Mouse (Mus musculus): Measurements from ENCODE around the gene Tmprss3. TPM values are rescaled to one million over a fixed set of nuclear protein-coding genes. Genes with fewer than 3 reads are reported as not detected.

The Tmprss3 gene
- polyA plus RNA-seq, 1 experiment from 2014 or later = 0.05 TPM

- ATAC-seq = no peak
- H3K27ac ChIP-seq (ENCODE audit: low read length) = no peak overlapping the region
- H3K9me3 ChIP-seq (ENCODE audit: control insufficient read depth, low read length) = no peaks in the 10 kb centered on the region
- WGBS = 66% methylated on average over 8 of the region's 8 CpGs
- H3K4me3 ChIP-seq (ENCODE audit: low read length) = no peak overlapping the region
- 0 out of 2 replicates have a peak, but pooled peaks cover 3% of the 10 kb centered on the region for H3K4me1 ChIP-seq (ENCODE audit: control insufficient read depth, insufficient read depth, low read length)
- no peaks in the 10 kb centered on the region for H3K36me3 ChIP-seq (ENCODE audit: control insufficient read depth, insufficient read depth, low read length)
- H3K27me3 ChIP-seq (replicated peaks; ENCODE audit: control insufficient read depth, insufficient read depth, low read length) = no peaks in the 10 kb centered on the region
- H3K4me2 ChIP-seq (ENCODE audit: low read depth, low read length) = no peak overlapping the region
- no peak overlapping the region for H3K9ac ChIP-seq (ENCODE audit: low read depth, low read length)
These were observed 45.0 kb downstream of the Tmprss3 start for GRCm38 (mm10) chr17:31153785-31154184.

- Histone ChIP-seq H3K27me3 (replicated peaks; ENCODE audit: control insufficient read depth, insufficient read depth, low read length) (no peaks in the 10 kb centered on the region), H3K4me3 (ENCODE audit: low read length) (no peak overlapping the region), H3K9ac (ENCODE audit: low read depth, low read length) (no peak overlapping the region), H3K4me1 (ENCODE audit: control insufficient read depth, insufficient read depth, low read length) (0 out of 2 replicates have a peak, but pooled peaks cover 3% of the 10 kb centered on the region), H3K9me3 (ENCODE audit: control insufficient read depth, low read length) (no peaks in the 10 kb centered on the region), H3K4me2 (ENCODE audit: low read depth, low read length) (no peak overlapping the region), H3K36me3 (ENCODE audit: control insufficient read depth, insufficient read depth, low read length) (no peaks in the 10 kb centered on the region), H3K27ac (ENCODE audit: low read length) (no peak overlapping the region)
- 57% methylated on average over 9 of the region's 9 CpGs for WGBS
- ATAC-seq = peak; percentile 60; the same call in 1 of the 2 replicates
These were observed 45.7 kb downstream of the Tmprss3 start for GRCm38 (mm10) chr17:31152966-31153499.

GRCm38 (mm10) chr17:31152512-31152911 is 46.3 kb downstream of the Tmprss3 start:
- peak; percentile 46 for ATAC-seq
- Histone ChIP-seq H3K9ac (ENCODE audit: low read depth, low read length) (no peak overlapping the region), H3K27me3 (replicated peaks; ENCODE audit: control insufficient read depth, insufficient read depth, low read length) (no peaks in the 10 kb centered on the region), H3K4me2 (ENCODE audit: low read depth, low read length) (no peak overlapping the region), H3K4me1 (ENCODE audit: control insufficient read depth, insufficient read depth, low read length) (0 out of 2 replicates have a peak, but pooled peaks cover 3% of the 10 kb centered on the region), H3K27ac (ENCODE audit: low read length) (no peak overlapping the region), H3K9me3 (ENCODE audit: control insufficient read depth, low read length) (no peaks in the 10 kb centered on the region), H3K4me3 (ENCODE audit: low read length) (no peak overlapping the region), H3K36me3 (ENCODE audit: control insufficient read depth, insufficient read depth, low read length) (no peaks in the 10 kb centered on the region)
- 54% methylated on average over 5 of the region's 5 CpGs for WGBS

DNA sequence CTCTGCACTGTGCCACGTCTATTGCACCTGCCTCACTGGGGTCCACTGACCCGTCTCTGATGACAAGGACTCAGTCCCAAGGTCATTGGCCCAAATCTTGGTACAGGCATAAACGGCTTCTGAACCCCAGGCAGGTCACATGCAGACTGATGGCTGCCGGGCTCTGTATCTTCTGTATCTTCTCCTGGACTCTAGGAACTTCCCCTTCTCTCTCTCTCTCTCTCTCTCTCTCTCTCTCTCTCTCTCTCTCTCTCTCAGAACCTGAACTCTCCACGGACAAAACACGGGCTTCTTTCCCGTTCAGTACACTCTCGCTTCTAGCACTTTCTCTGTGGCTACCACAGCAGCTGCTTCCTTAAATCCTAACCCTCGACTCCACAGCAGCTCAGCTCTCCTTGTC is 52.8 kb downstream of the Tmprss3 start:
- Histone ChIP-seq H3K27me3 (replicated peaks; ENCODE audit: control insufficient read depth, insufficient read depth, low read length) (no peaks in the 10 kb centered on the region), H3K36me3 (ENCODE audit: control insufficient read depth, insufficient read depth, low read length) (no peaks in the 10 kb centered on the region), H3K4me2 (ENCODE audit: low read depth, low read length) (no peak overlapping the region), H3K4me1 (ENCODE audit: control insufficient read depth, insufficient read depth, low read length) (peaks cover 5% of the 10 kb centered on the region; the same call in 1 of the 2 replicates), H3K27ac (ENCODE audit: low read length) (no peak overlapping the region), H3K9ac (ENCODE audit: low read depth, low read length) (no peak overlapping the region), H3K9me3 (ENCODE audit: control insufficient read depth, low read length) (no peaks in the 10 kb centered on the region), H3K4me3 (ENCODE audit: low read length) (no peak overlapping the region)
- no peak for ATAC-seq
- 79% methylated on average over 9 of the region's 9 CpGs for WGBS

DNA sequence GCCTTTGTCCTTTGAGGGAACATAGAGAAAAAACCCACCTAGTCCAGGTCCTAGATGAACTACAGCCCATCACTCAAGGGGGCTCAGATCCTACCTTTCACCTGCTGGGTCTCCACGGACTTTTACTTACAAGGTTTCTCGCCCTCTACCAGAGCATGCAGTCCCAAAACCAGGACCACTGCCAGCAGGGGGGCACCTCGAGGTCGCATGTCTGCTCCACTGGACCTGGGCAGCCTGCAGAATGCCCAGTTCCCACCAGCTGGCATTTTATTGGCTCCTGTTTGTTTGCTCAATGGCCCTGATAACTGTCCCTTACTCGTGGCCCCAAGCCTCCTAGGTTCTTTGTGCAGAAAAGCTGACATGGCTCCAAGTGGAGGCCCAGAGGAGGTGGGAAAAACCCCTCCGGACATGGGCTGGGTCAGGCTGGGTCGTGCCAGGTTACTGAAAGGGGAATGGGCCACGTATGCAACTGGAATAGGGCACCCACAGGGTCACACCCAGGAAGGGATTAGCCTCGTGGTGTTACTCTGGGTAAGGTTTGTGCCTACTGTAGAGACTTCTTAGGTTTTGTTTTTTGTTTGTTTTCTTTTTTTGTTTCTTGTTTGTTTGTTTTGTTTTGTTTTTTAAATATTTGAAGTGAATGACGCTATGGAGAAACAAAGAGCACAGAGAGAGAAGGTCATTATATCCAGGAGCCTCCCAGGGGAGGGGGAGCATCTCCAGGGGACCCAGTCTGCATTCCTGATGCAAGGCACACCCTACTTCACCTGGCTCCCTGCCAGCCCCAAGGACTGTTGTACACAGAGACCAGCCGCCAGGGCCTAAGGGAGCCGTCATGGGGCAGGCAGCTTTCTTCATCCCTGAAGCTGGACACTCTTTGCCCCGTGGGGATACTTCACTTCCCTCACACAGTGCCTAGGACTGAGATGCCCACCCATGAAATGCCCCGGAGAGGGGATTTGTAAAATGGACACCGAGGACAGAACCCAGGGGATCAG is 54.4 kb downstream of the Tmprss3 start, which contains the start of gene Tff2:
Gene Tff2, minus strand, starts transcription at position 243 of the 998 bp plus-strand sequence.
- H3K36me3 ChIP-seq (ENCODE audit: control insufficient read depth, insufficient read depth, low read length) = no peaks in the 10 kb centered on the region
- no peak within 1 kb of the TSS for H3K4me3 ChIP-seq (ENCODE audit: low read length)
- H3K4me2 ChIP-seq (ENCODE audit: low read depth, low read length) = no peak within 1 kb of the TSS
- H3K4me1 ChIP-seq (ENCODE audit: control insufficient read depth, insufficient read depth, low read length) = peaks cover 5% of the 10 kb centered on the region; the same call in 1 of the 2 replicates
- no peak within 1 kb of the TSS for H3K9ac ChIP-seq (ENCODE audit: low read depth, low read length)
- ATAC-seq = peak; percentile 84
- H3K9me3 ChIP-seq (ENCODE audit: control insufficient read depth, low read length) = no peaks in the 10 kb centered on the region
- WGBS = 55% methylated on average over 15 of the region's 15 CpGs
- no peak within 1 kb of the TSS for H3K27ac ChIP-seq (ENCODE audit: low read length)
- no peaks in the 10 kb centered on the region for H3K27me3 ChIP-seq (replicated peaks; ENCODE audit: control insufficient read depth, insufficient read depth, low read length)

GRCm38 (mm10) chr17:31142116-31142515 is 56.7 kb downstream of the Tmprss3 start:
- Histone ChIP-seq H3K9ac (ENCODE audit: low read depth, low read length) (no peak overlapping the region), H3K27ac (ENCODE audit: low read length) (no peak overlapping the region), H3K4me3 (ENCODE audit: low read length) (no peak overlapping the region), H3K36me3 (ENCODE audit: control insufficient read depth, insufficient read depth, low read length) (no peaks in the 10 kb centered on the region), H3K27me3 (replicated peaks; ENCODE audit: control insufficient read depth, insufficient read depth, low read length) (no peaks in the 10 kb centered on the region), H3K4me2 (ENCODE audit: low read depth, low read length) (no peak overlapping the region), H3K4me1 (ENCODE audit: control insufficient read depth, insufficient read depth, low read length) (peaks cover 5% of the 10 kb centered on the region; the same call in 1 of the 2 replicates), H3K9me3 (ENCODE audit: control insufficient read depth, low read length) (no peaks in the 10 kb centered on the region)
- ATAC-seq = no peak
- 90% methylated on average over 7 of the region's 7 CpGs for WGBS

- WGBS = 17% methylated on average over 5 of the region's 5 CpGs
- no peaks in the 10 kb centered on the region for H3K4me1 ChIP-seq (ENCODE audit: control insufficient read depth, insufficient read depth, low read length)
- no peaks in the 10 kb centered on the region for H3K9me3 ChIP-seq (ENCODE audit: control insufficient read depth, low read length)
- H3K4me3 ChIP-seq (ENCODE audit: low read length) = no peak overlapping the region
- no peak overlapping the region for H3K27ac ChIP-seq (ENCODE audit: low read length)
- H3K27me3 ChIP-seq (replicated peaks; ENCODE audit: control insufficient read depth, insufficient read depth, low read length) = no peaks in the 10 kb centered on the region
- H3K36me3 ChIP-seq (ENCODE audit: control insufficient read depth, insufficient read depth, low read length) = no peaks in the 10 kb centered on the region
- no peak for ATAC-seq
- H3K9ac ChIP-seq (ENCODE audit: low read depth, low read length) = no peak overlapping the region
- no peak overlapping the region for H3K4me2 ChIP-seq (ENCODE audit: low read depth, low read length)
These were observed 60.4 kb downstream of the Tmprss3 start for GRCm38 (mm10) chr17:31138398-31138797.

- Histone ChIP-seq H3K27ac (ENCODE audit: low read length) (no peak overlapping the region), H3K9ac (ENCODE audit: low read depth, low read length) (no peak overlapping the region), H3K27me3 (replicated peaks; ENCODE audit: control insufficient read depth, insufficient read depth, low read length) (no peaks in the 10 kb centered on the region), H3K4me2 (ENCODE audit: low read depth, low read length) (no peak overlapping the region), H3K4me1 (ENCODE audit: control insufficient read depth, insufficient read depth, low read length) (no peaks in the 10 kb centered on the region), H3K9me3 (ENCODE audit: control insufficient read depth, low read length) (no peaks in the 10 kb centered on the region), H3K4me3 (ENCODE audit: low read length) (no peak overlapping the region), H3K36me3 (ENCODE audit: control insufficient read depth, insufficient read depth, low read length) (no peaks in the 10 kb centered on the region)
- WGBS = 90% methylated on average over 1 of the region's 1 CpGs
- no peak for ATAC-seq
These were observed 62.0 kb downstream of the Tmprss3 start for GRCm38 (mm10) chr17:31136821-31137220.

DNA sequence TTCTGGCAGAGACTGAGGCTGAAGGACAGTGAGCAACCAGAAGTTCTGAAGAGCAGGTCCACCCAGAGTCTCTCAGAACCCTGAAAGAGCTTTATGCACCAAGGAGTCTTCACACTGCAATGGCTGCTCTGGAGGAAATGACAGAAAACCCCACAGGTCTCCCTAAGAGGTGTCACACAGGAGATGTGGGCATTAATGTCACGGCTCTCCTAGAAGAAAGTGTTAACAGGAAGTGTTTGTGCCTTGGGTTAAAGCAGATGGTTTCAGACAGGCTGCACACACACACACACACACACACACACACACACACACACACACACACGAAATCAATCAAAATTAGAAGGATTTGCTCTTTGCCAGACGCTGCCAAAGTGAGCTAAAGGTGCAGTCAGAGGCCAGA is 62.5 kb downstream of the Tmprss3 start:
- H3K27me3 ChIP-seq (replicated peaks; ENCODE audit: control insufficient read depth, insufficient read depth, low read length) = no peaks in the 10 kb centered on the region
- H3K4me3 ChIP-seq (ENCODE audit: low read length) = no peak overlapping the region
- H3K4me2 ChIP-seq (ENCODE audit: low read depth, low read length) = no peak overlapping the region
- H3K27ac ChIP-seq (ENCODE audit: low read length) = no peak overlapping the region
- 30% methylated on average over 3 of the region's 3 CpGs for WGBS
- H3K9me3 ChIP-seq (ENCODE audit: control insufficient read depth, low read length) = no peaks in the 10 kb centered on the region
- ATAC-seq = no peak
- H3K9ac ChIP-seq (ENCODE audit: low read depth, low read length) = no peak overlapping the region
- no peaks in the 10 kb centered on the region for H3K36me3 ChIP-seq (ENCODE audit: control insufficient read depth, insufficient read depth, low read length)
- no peaks in the 10 kb centered on the region for H3K4me1 ChIP-seq (ENCODE audit: control insufficient read depth, insufficient read depth, low read length)
